Mouse (Mus musculus): ENCODE results near the gene Rpusd1. TPM values are rescaled to one million over a fixed set of nuclear protein-coding genes. Genes with fewer than 3 reads are reported as not detected.
"Not testable (repeated sequence)": the region's sequence is repeated elsewhere in the genome, so short reads cannot be mapped to it uniquely, and the experiment has no call there.

Rpusd1 gene
- total RNA-seq, 4 experiments from 2014 or later, result 4.5 to 5.3 (median 4.6) TPM

DNA sequence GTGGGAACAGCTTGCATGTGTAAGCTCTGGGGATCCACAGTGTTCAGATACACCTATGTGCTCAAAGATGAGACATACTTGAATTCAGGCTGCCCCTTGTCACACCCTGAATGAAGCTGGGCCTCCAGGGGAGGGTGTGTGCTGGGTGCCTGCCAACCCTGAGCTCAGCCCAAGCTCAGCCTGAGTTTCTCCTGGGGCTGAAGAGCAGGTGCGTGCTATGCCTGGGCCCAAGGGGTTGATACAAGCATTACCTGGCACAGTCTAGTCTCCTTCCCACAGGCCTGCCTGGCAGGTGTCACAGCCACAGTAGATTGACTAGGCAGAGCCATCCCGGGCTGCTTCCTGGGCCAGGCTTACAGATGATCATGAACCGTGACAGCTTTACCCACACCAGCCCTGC is 8.3 kb downstream of the Rpusd1 start, which contains the start of gene Mslnl:
Gene Mslnl (plus strand): TSS at position 298 of the 400 bp plus-strand sequence.
- DNase-seq (ENCODE audit: low spot score), result no peak

DNA sequence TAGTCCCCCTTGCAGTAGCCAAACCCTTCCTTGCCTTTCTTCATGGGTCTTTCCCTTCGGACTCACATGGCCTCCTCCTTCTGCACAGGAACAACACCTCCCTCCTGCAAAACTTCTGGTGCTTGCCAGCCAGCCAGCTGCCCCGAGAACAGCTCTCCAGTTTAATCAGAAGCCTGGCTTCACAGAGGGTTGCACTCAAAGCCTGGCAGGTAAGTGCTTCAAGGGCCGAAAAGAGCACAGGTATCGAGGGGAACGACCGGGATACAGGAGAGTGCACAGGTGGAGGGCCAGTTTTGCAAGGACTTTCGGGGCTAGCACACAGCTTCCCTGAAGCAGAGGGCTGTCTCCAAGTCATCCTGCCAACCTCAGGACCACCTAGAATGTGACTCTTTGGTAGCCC is 11.4 kb downstream of the Rpusd1 start:
- DNase-seq (ENCODE audit: low spot score), result no peak

GRCm38 (mm10) chr17:25741471-25741870 is 14.0 kb downstream of the Rpusd1 start:
- not testable (repeated sequence) for DNase-seq (ENCODE audit: low spot score)

DNA sequence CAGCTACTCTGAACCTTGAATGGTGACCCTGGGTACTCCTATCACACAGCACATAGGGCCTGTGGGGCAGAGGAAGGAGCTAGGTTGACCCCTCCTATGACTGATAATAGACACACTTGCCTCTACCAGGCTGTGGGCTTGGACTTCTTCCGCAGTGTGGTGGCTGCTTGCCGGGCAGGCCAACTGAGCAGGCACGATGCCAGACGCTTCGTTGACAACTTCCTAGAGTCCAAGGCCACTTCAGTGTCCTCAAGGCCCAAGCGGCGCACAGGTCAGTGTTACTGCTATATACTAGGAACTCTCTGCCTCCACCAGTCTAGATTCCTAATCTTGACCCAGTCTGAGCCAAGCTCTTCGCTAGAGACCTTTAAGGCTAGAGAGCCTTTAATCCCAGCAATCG is 16.4 kb downstream of the Rpusd1 start:
- DNase-seq (ENCODE audit: low spot score), result no peak

DNA sequence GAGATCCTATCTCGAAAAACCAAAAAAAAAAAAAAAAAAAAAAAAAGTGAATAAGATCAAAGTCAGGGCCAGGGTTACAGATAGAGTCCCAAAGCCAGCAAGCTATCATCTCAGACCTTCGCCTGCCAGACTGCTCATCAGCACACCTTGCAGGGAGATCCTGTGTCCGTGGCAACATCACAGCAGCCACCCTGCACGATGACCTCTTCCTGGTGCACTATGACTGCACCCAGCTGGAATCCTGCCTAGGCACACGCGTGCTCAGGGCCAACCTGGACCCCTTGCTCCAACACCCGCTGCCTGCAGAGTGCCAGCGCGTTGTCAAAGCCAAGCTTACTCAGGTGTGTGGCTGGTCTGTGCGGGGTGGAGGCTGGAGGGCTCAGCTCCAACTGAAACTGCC is 16.8 kb downstream of the Rpusd1 start:
- DNase-seq (ENCODE audit: low spot score), result no peak

GRCm38 (mm10) chr17:25748238-25748637 is 20.8 kb downstream of the Rpusd1 start:
- DNase-seq (ENCODE audit: low spot score), result no peak

DNA sequence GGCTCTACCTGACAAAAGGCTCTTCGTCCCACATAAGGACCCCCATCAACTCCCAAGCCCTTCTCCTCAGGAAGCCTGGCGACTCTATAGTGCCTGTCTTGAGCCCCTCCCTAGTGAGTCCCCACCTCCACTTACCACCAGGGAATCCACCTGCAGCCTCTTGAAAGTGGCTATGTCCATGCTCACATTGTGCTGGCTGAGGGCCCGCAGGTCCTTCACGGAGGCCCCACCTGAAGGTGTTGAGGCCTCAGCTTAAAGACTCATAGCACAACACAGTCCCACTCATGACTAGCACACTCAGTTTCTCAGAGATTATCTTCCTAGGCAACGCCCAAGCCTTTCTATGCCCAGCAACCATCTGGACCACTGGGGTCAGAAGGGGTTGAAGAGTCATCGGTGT is 21.8 kb downstream of the Rpusd1 start:
- DNase-seq (ENCODE audit: low spot score), result no peak

- DNase-seq (ENCODE audit: low spot score), result no peak
These were observed 24.0 kb downstream of the Rpusd1 start for GRCm38 (mm10) chr17:25751446-25751845.

DNA sequence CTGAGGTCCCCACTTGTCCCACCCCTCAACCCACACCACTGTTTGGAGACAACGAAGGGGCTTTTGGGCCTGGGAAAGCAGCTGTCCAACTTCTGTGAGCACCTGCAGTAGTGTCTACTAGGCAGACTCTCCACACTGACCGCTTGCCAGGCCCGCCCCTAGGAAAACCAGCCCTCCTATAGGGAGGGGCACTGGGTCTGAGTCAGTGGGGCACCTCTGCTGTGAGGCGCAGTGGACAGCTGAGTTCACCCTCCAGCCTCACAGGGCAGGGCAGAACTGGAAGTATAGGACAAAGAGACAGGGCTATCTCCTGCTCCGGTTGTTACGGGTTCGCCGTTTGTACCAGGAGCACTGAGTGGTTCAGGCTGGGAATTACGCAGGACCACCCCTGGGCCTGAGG is 26.8 kb downstream of the Rpusd1 start, which contains the start of gene Msln:
Gene Msln (minus strand): TSS at position 138 of the 400 bp plus-strand sequence.
- DNase-seq (ENCODE audit: low spot score), result no peak

DNA sequence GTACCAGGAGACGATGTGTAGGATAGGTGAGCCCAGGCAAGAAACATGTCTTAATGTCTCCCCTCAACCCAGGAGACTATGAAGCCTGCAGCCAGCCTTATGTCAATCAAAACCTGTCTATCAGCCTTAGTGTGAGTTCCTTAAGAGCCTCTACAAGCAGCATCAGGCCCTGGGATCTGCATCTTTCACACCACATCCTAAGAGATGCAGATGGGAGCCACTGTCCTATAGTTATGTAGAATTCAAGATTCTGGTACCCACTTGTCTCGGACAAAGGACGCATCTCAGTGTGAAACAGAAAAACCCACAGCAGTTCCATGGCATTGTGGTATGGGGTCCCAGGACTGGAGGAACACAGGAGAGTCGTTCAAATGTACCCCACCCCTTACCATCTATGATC is 27.6 kb downstream of the Rpusd1 start:
- no peak for DNase-seq (ENCODE audit: low spot score)

GRCm38 (mm10) chr17:25755627-25756377 is 28.3 kb downstream of the Rpusd1 start:
- DNase-seq (ENCODE audit: low spot score), result no peak

GRCm38 (mm10) chr17:25756378-25757242 is 29.1 kb downstream of the Rpusd1 start:
- DNase-seq (ENCODE audit: low spot score), result no peak

DNA sequence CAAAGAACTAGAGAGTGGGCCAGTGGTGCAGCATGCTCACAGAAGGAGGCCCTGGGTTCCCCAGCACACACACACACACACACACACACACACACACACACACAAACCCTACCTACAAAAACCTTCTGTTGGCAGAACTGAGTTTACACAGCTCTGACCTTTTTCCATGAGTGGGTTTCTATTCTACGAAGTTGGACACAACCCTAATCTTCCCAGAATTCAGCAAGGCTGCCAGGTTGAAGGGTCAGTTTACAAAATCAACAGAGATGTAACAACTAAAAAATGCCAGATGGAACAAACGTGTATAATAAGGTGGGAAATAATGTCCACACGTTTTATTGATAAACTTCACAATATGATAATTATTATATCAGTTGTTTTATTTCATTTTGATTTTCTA is 30.2 kb downstream of the Rpusd1 start:
- no peak for DNase-seq (ENCODE audit: low spot score)

DNA sequence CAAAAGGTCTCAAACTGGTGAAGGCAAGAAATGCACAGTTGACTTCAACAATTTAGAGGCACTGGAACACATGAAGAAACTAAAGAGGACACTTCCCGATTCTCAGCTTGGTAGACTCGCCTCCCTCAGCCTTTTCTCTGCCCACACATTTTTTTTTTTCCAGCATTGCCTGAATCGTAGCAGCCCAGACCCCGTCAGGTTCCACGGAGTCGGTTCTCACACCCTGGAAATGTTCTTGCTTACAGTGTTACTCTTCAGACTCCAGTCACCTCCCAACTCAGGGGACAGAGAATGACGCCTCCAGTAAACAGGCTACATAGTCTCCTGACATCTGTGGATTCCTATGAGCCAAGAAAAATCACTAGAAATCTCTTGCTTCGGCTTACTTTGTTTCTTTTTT is 32.7 kb downstream of the Rpusd1 start:
- no peak for DNase-seq (ENCODE audit: low spot score)

GRCm38 (mm10) chr17:25761561-25761970 is 34.1 kb downstream of the Rpusd1 start:
- DNase-seq (ENCODE audit: low spot score), result no peak

DNA sequence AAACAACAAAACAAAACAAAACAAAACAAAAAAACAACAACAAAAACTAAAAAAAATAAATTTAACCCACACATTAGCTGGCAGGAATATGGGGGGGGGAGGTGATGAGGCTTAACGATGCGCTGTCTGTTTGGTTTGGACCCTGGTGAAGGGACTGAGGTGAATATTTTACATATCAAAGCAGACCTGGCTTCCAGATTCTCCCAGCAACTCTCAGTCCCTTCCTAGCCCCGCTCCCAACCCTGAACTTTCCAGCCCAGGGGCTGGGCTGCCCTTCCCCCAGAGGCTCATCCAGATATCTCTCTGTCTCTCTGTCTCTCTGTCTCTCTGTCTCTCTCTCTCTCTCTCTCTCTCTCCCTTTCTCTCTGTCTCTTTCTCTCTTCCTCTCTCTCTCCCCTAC is 35.1 kb downstream of the Rpusd1 start:
- DNase-seq (ENCODE audit: low spot score), result no peak

DNA sequence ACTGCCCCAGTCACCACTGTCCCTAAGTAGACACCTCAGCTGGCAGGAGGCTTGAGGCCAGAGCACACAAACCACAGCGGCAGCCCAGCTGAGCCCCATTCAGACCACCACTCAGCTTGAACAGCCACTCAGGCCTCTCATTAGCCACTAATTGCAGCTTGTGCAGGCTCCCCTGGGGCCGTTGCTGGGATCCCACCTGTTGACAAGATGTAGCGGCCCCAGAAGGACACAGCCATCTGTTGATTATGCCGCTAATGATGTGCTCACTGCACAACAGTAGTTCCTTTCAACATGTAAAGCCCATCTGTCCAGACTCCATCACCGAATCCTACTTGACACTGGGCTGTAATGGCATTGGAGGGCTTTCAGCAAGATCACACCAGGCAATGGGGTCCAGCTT is 38.4 kb downstream of the Rpusd1 start:
- DNase-seq (ENCODE audit: low spot score), result no peak

GRCm38 (mm10) chr17:25769331-25769730 is 41.9 kb downstream of the Rpusd1 start:
- no peak for DNase-seq (ENCODE audit: low spot score)

- DNase-seq (ENCODE audit: low spot score), result peak; percentile 97
These were observed 46.2 kb downstream of the Rpusd1 start, which contains the start of gene Narfl for GRCm38 (mm10) chr17:25773549-25774120. Gene Narfl, plus strand, starts transcription at chr17:25773776.

- DNase-seq (ENCODE audit: low spot score), result no peak
These were observed 48.0 kb downstream of the Rpusd1 start for GRCm38 (mm10) chr17:25775318-25776062.

GRCm38 (mm10) chr17:25777948-25778347 is 50.5 kb downstream of the Rpusd1 start:
- DNase-seq (ENCODE audit: low spot score), result no peak

All from heart, adult 8-10 months (tissue).